Mouse (Mus musculus) gastrocnemius, postnatal 4 days (tissue): ENCODE data around the gene Ebp. TPM values are rescaled to one million over a fixed set of nuclear protein-coding genes. Genes with fewer than 3 reads are reported as not detected.

ENCODE experiments used
- DNase-seq, 2 experiments: peaks; one replicate each; pipeline ENCODE4 v3.0.0; 2021 to 2022; ENCODE audit warnings: low spot score in 2 of 2, mixed read lengths in 2 of 2
- total RNA-seq, 2 experiments: library from RNA; stranded (reverse); gene quantifications; 2 replicates each; pipeline ENCODE4 v1.2.3; 2021

The Ebp gene
- total RNA-seq, 2 experiments from 2014 or later = 22.3 to 24.1 TPM

- DNase-seq = peak; percentile 32 to 67
These were observed 483 bp downstream of the Ebp start for GRCm38 (mm10) chrX:8192640-8193418.

GRCm38 (mm10) chrX:8192126-8192639, 1.1 kb downstream of the Ebp start:
- peak in 1 of 2 experiments; percentile 16 for DNase-seq

- DNase-seq = no peak
These were observed 10.3 kb downstream of the Ebp start for GRCm38 (mm10) chrX:8182871-8183540.

GRCm38 (mm10) chrX:8179646-8180045, 13.7 kb downstream of the Ebp start:
- no peak for DNase-seq

- DNase-seq = no peak
These were observed 14.4 kb downstream of the Ebp start for GRCm38 (mm10) chrX:8178871-8179270.

- peak; percentile 45 to 80 for DNase-seq
These were observed 17.6 kb downstream of the Ebp start, which contains the start of gene Tbc1d25 for GRCm38 (mm10) chrX:8175504-8176385. Tbc1d25 (minus strand) TSS chrX:8176181.

GRCm38 (mm10) chrX:8175169-8175503, 18.2 kb downstream of the Ebp start:
- DNase-seq = no peak

GRCm38 (mm10) chrX:8167716-8168647, 25.3 kb downstream of the Ebp start:
- no peak for DNase-seq

- no peak for DNase-seq
These were observed 28.8 kb downstream of the Ebp start for GRCm38 (mm10) chrX:8164471-8164870.

- DNase-seq = no peak
These were observed 30.2 kb downstream of the Ebp start for GRCm38 (mm10) chrX:8163076-8163475.

- DNase-seq = peak; percentile 68 to 82
These were observed 47.9 kb downstream of the Ebp start, which contains the start of gene Rbm3 for GRCm38 (mm10) chrX:8145153-8145991. Rbm3 (minus strand) TSS chrX:8145880.

GRCm38 (mm10) chrX:8143750-8144149, 49.6 kb downstream of the Ebp start:
- no peak for DNase-seq

- DNase-seq = no peak
These were observed 50.4 kb downstream of the Ebp start for GRCm38 (mm10) chrX:8142948-8143347.

- DNase-seq = no peak
These were observed 52.3 kb downstream of the Ebp start for GRCm38 (mm10) chrX:8141058-8141457.

GRCm38 (mm10) chrX:8140446-8140845, 52.9 kb downstream of the Ebp start:
- DNase-seq = no peak

- DNase-seq = no peak
These were observed 53.8 kb downstream of the Ebp start for GRCm38 (mm10) chrX:8139480-8139879.

- no peak for DNase-seq
These were observed 57.4 kb downstream of the Ebp start for GRCm38 (mm10) chrX:8135886-8136285.
